Mouse (Mus musculus): ENCODE results near the gene Fcna.

DNA sequence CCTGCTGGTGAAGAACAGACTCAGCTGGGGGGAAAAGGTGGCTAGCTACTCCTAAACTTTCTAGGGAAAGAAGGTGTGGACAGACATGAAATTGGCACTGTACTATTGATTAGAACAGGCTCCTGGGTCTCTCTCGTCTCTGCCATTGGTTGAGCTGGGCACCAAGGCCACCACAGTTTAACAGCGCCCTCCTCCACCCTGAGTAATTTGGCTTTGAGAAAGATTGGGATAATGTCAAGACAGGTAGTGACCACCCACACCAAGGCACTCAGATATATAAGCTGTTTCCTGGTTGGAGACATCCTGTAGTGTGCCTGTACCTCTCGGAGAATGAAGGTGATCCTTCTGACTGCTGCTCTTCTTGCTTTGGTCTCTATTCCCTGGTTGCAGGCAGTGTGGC lies 48.7 kb upstream of the Fcna start, which contains the start of gene Lcn6:
- TF ChIP-seq CTCF (IDR thresholded peaks at IDR 0.05; ENCODE audit: insufficient read depth, low read length) (no peak), POLR2A (IDR thresholded peaks at IDR 0.05; ENCODE audit: borderline replicate concordance, extremely low read depth, low read depth, low read length) (no peak)

Measured in lung, adult 2 months (tissue).